7 mouse cellular contexts compared by ENCODE assay signal in the genomic region with DNA sequence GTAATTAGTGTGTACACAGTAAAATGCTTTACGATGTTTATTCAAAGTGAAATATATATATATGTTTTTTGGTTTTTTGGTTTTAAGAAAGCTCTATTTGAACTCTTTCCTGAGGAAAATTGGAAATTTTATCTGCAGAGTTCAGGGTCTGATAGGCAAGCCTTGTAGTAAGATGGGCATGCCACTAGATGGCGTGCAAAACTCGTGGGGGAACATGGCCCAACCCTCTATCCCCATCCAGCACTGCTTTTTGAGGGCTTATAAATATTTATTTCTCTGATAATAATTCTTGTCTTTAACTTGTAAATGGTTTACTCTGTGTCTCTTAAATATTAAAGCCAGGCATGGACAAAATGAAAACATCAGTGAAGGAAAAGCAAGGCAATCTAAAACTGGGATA.
A peak's percentile ranks its signal among the peaks of the same experiment; 100 is the strongest.
DNase-seq lines count a peak whose midpoint lies in the region; ATAC-seq lines count a peak whose summit lies in the region.

No protein-coding gene starts in this region.

- ATAC-seq in liver, embryonic 12.5 days = no peak

- no peaks in the 10 kb centered on the region for H3K27me3 ChIP-seq in liver, embryonic 12.5 days (replicated peaks)
- no peaks in the 10 kb centered on the region for H3K27me3 ChIP-seq in embryonic facial prominence, embryonic 10.5 days (replicated peaks; ENCODE audit: low read depth, poor library complexity, severe bottlenecking)

- no peaks in the 10 kb centered on the region for H3K9me3 ChIP-seq in liver, embryonic 12.5 days (replicated peaks)
- no peaks in the 10 kb centered on the region for H3K9me3 ChIP-seq in embryonic facial prominence, embryonic 10.5 days

- H3K4me3 ChIP-seq in liver, embryonic 12.5 days = no peak overlapping the region
- no peak overlapping the region for H3K4me3 ChIP-seq in embryonic facial prominence, embryonic 10.5 days

- H3K27ac ChIP-seq in liver, embryonic 12.5 days = no peak overlapping the region
- no peak overlapping the region for H3K27ac ChIP-seq in embryonic facial prominence, embryonic 10.5 days (replicated peaks)

- no peaks in the 10 kb centered on the region for H3K4me1 ChIP-seq in liver, embryonic 12.5 days
- H3K4me1 ChIP-seq in embryonic facial prominence, embryonic 10.5 days = no peaks in the 10 kb centered on the region

- DNase-seq in liver = peak; percentile 38
- DNase-seq in adrenal gland, adult 2 months = peak; percentile 24
- peak; percentile 51 for DNase-seq in embryonic facial prominence, embryonic 10.5 days (ENCODE audit: low spot score)
- peak; percentile 41 for DNase-seq in kidney, postnatal 25 days
- DNase-seq in lung, postnatal 36 days = peak; percentile 54
- peak; percentile 69 for DNase-seq in urinary bladder, postnatal 25 days (ENCODE audit: low spot score)

- H3K9ac ChIP-seq in liver, embryonic 12.5 days = no peak overlapping the region

- no peaks in the 10 kb centered on the region for H3K36me3 ChIP-seq in liver, embryonic 12.5 days
- H3K36me3 ChIP-seq in embryonic facial prominence, embryonic 10.5 days (replicated peaks) = no peaks in the 10 kb centered on the region

- H3K4me2 ChIP-seq in liver, embryonic 12.5 days = no peak overlapping the region

- 14% methylated on average over 3 of the region's 3 CpGs for WGBS in liver, embryonic 12.5 days (ENCODE audit: insufficient replicate concordance)
- 27% methylated on average over 3 of the region's 3 CpGs for WGBS in embryonic facial prominence, embryonic 10.5 days
